Mouse (Mus musculus): ENCODE measurements around the gene Dlx4. TPM values are rescaled to one million over a fixed set of nuclear protein-coding genes. Genes with fewer than 3 reads are reported as not detected.

Dlx4 gene
- polyA plus RNA-seq, 1 experiment from 2014 or later = 1.3 TPM

- ChIA-PET CTCF (interaction anchor here (0.8 kb wide), 1 partner anchor 14 kb away, joined by 3 read pairs; no protein-coding TSS in a partner anchor), POLR2A (interaction anchor here (1.0 to 1.4 kb wide), 2 partner anchors 13 to 92 kb away, joined by 3 read pairs; no protein-coding TSS in a partner anchor)
- DNase-seq (ENCODE audit: low read depth, low spot score) (no peak), ATAC-seq (no peak)
- in situ Hi-C loops (cut with MboI; ENCODE audit: low pct_unique_long_range_greater_than_20kb) = no loop called here
- H3K27me3 ChIP-seq = peaks cover 38% of the 10 kb centered on the region
- TF ChIP-seq CTCF (IDR thresholded peaks at IDR 0.05) = no peak
Observed at GRCm38 (mm10) chr11:95142258-95142657, 3.8 kb downstream of the Dlx4 start.

GRCm38 (mm10) chr11:95139871-95140270 is 6.2 kb downstream of the Dlx4 start:
- TF ChIP-seq CTCF (IDR thresholded peaks at IDR 0.05) = no peak
- peaks cover 30% of the 10 kb centered on the region for H3K27me3 ChIP-seq
- POLR2A ChIA-PET = no interaction called here
- in situ Hi-C loops (cut with MboI; ENCODE audit: low pct_unique_long_range_greater_than_20kb) = no loop called here
- ATAC-seq (no peak), DNase-seq (ENCODE audit: low read depth, low spot score) (no peak)
- CTCF ChIA-PET = interaction anchor here (0.7 to 1.7 kb wide), 2 partner anchors 23 to 92 kb away, joined by 3 read pairs; no protein-coding TSS in a partner anchor

DNA sequence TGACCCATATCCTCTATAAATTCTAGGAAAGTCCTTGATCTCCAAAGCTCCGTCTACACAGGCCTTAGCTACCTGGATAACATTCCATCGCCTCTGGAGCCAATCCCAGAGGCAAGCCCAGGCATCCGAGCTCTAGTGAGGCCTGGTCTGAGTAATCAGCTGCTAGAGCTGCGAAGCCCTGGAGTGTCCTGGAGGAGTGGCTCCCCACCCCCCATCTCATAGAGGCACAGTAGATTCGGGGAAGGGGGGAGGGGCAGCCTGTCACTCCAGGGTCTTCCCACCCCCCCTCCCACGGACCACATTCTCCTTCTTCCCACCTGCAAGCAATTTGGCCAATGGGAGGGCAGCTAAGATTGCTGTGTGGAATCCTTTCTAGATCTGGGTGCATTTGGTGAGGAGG is 8.8 kb downstream of the Dlx4 start:
- DNase-seq (ENCODE audit: low read depth, low spot score) (no peak), ATAC-seq (no peak)
- in situ Hi-C loops (cut with MboI; ENCODE audit: low pct_unique_long_range_greater_than_20kb) = no loop called here
- peaks cover 14% of the 10 kb centered on the region for H3K27me3 ChIP-seq
- ChIA-PET CTCF (no interaction called here), POLR2A (no interaction called here)
- no peak for TF ChIP-seq CTCF (IDR thresholded peaks at IDR 0.05)

GRCm38 (mm10) chr11:95133321-95133720 is 12.7 kb downstream of the Dlx4 start:
- no peak for DNase-seq (ENCODE audit: low read depth, low spot score)
- H3K27me3 ChIP-seq = no peaks in the 10 kb centered on the region
- in situ Hi-C loops (cut with MboI; ENCODE audit: low pct_unique_long_range_greater_than_20kb) = no loop called here
- ChIA-PET POLR2A (no interaction called here), CTCF (no interaction called here)
- no peak for TF ChIP-seq CTCF (IDR thresholded peaks at IDR 0.05)
- ATAC-seq = no peak

- DNase-seq (ENCODE audit: low read depth, low spot score) (no peak), ATAC-seq (no peak)
- TF ChIP-seq CTCF (IDR thresholded peaks at IDR 0.05) = no peak
- in situ Hi-C loops (cut with MboI; ENCODE audit: low pct_unique_long_range_greater_than_20kb) = no loop called here
- CTCF ChIA-PET = interaction anchor here (2.1 kb wide), 1 partner anchor 14 kb away, joined by 5 read pairs; no protein-coding TSS in a partner anchor
- H3K27me3 ChIP-seq = no peaks in the 10 kb centered on the region
- POLR2A ChIA-PET = interaction anchor here (0.6 to 1.4 kb wide), 2 partner anchors 9 to 386 kb away, joined by 3 to 4 read pairs; no protein-coding TSS in a partner anchor
Observed at GRCm38 (mm10) chr11:95130668-95131252, 15.3 kb downstream of the Dlx4 start.

DNA sequence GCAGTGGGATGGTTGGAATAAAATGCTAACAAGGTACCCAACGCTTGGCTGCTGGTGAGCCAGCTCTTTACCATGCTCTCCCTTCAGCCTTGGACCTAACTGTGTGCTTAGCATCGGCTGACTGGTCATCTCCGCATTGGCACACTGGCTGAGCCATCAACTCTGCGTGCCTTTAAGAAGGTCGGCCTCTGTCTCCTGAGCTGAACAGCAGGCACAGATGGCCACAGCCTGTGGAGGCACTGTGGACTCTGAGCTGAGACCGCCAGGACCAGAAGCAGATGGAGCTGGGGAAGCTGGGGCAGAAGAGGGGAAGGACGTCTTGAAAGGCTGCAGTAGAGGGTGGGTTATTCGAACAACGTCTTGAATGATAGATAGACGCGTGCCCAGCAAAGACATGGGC is 17.7 kb downstream of the Dlx4 start:
- TF ChIP-seq CTCF (IDR thresholded peaks at IDR 0.05) = no peak
- ATAC-seq (no peak), DNase-seq (ENCODE audit: low read depth, low spot score) (no peak)
- H3K27me3 ChIP-seq = no peaks in the 10 kb centered on the region
- in situ Hi-C loops (cut with MboI; ENCODE audit: low pct_unique_long_range_greater_than_20kb) = no loop called here
- CTCF ChIA-PET = interaction anchor here (1.5 kb wide), 1 partner anchor 9 kb away, joined by 3 read pairs; no protein-coding TSS in a partner anchor
- POLR2A ChIA-PET = no interaction called here

DNA sequence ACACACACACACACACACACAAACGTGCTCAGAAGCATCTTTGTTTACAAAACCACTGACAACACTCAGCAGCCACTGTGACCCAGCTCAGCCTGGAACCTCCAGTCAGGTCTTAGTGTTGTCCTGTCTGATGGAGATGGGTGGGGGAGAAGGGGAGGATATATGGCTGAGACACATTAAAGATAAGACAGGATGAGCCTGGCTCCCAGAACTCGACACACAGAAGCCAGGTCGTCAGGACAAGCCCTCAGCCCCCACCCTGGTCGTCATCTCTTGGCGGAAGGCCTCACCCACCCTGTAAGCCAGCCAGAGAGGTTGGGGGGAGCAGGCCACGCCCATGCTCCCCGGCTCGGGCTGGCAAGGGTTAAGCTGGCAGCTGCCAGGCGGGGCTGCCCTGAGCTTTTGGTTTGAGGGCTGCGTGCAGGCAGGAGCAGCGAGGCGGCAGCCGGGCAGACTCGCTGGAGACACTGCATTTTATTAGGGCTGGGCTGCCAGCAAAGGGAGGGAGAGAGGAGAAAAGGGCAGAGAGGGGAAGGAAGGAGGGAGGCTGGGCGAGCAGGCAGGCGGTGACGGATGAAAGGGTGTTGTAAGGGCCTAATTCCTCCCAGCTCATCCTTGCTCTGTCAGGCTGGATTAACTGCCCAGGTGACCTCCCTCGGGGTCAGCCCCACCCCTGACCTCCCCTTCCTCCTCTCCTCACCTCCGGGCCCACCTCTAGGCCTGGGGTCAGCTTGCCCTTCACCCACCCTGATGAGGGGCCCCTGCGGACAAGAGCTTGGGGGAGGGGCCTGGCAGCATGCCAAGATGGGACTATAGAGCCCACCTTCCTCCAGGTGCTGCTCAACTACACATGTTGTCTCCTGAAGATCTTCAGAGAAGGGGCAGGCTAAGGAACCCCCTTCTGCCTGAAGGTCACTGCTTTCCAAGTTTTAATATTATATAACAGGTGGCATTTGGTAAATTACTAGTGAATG is 19.5 kb downstream of the Dlx4 start:
- TF ChIP-seq CTCF (IDR thresholded peaks at IDR 0.05) = no peak
- CTCF ChIA-PET = interaction anchor here (0.7 to 1.5 kb wide), 4 partner anchors 9 to 125 kb away, joined by 3 to 6 read pairs (median 3); no protein-coding TSS in a partner anchor
- in situ Hi-C loops (cut with MboI; ENCODE audit: low pct_unique_long_range_greater_than_20kb) = no loop called here
- ATAC-seq (no peak), DNase-seq (ENCODE audit: low read depth, low spot score) (no peak)
- H3K27me3 ChIP-seq = peaks cover 12% of the 10 kb centered on the region
- POLR2A ChIA-PET = no interaction called here

DNA sequence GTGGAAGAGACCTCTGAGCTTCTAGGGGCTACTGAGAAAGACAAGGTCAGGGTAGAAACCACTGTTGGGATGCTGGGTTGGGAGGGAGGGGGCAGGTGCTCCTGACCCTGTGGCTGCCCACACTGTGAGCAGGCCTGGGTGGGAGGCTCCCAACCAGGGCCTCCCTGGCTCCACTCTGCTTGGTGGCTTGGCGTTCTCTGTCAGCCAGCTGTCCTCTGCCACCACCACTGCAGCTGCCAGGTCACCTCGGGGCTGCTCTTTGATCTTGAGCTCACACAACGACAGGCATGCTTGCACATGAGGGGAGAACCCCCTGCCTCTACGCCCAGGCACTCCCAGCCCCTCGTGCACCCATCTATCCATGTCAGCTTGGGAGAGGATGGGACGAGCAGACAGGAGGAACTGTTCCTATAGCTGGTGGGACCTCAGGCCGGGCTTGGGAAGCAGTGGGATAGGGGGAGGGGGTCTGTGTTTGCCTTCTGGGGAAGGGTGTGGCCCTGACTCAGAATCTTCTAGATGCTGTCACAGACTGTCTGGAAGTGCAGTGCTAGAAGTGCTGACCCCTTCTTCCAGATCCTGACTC is 20.6 kb downstream of the Dlx4 start:
- CTCF ChIA-PET = interaction anchor here (1.4 kb wide), 1 partner anchor 8 kb away, joined by 3 read pairs; no protein-coding TSS in a partner anchor
- no peak for ATAC-seq
- in situ Hi-C loops (cut with MboI; ENCODE audit: low pct_unique_long_range_greater_than_20kb) = no loop called here

DNA sequence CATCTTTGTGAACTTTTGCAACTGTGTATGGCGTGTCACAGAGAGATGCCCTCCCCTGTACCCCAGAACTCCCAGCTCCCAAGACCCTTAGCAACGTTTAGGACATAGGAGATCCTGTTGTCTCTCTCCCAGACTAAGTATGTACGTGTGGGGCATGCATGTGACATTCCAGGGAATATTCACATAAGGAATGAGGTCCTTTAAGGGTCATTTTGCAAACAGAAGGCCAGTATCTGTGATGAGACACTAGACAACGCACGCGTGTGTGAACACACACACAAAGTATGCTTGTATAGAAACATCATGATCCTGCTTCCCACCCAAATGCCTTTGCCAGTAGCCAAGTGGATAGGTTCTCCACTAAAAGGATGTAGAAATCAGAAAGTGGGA is 24.0 kb downstream of the Dlx4 start:
- ChIA-PET POLR2A (interaction anchor here (1.3 kb wide), 1 partner anchor 9 kb away, joined by 3 read pairs; no protein-coding TSS in a partner anchor), CTCF (no interaction called here)
- peaks cover 38% of the 10 kb centered on the region for H3K27me3 ChIP-seq
- in situ Hi-C loops (cut with MboI; ENCODE audit: low pct_unique_long_range_greater_than_20kb) = loop anchor here (5.0 kb wide), 2 partner anchors 110 to 400 kb away; no protein-coding TSS in a partner anchor
- TF ChIP-seq CTCF (IDR thresholded peaks at IDR 0.05) = no peak
- DNase-seq (ENCODE audit: low read depth, low spot score) (no peak), ATAC-seq (no peak)

More for the DNA sequence above, 20.6 kb downstream of the Dlx4 start:
- no peak for TF ChIP-seq CTCF (IDR thresholded peaks at IDR 0.05)
- no peak for DNase-seq (ENCODE audit: low read depth, low spot score)
- POLR2A ChIA-PET = no interaction called here
- H3K27me3 ChIP-seq = peaks cover 21% of the 10 kb centered on the region
